In the genomic region with DNA sequence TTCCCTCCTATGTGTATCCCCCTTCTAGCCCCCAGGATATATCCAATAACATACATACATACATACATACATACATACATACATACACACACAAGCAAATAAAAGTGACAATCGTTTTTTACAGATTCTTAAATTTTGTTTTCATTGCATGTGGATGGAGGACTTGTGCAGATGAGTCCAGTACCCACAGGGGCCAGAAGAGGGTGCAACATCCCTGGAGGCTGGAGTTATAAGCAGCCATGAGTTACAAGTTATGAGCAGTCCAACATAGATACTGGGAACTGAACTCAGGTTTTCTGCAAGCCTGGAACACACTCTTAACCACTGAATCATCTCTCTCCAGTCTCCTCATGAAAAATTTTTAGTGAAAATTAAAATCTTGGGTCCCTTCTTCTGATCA, we compare ENCODE assay signal across 12 mouse cellular contexts. TPM values are rescaled to one million over a fixed set of nuclear protein-coding genes. Genes with fewer than 3 reads are reported as not detected.
DNase-seq lines count a peak whose midpoint lies in the region; ATAC-seq and TF ChIP-seq lines count a peak whose summit lies in the region.
"Had no signal": no experiment of that assay in that cellular context is flagged by ENCODE, and none has a peak within 500 bp of the region (broad histone marks: within the 10 kb centered on the region; RNA-seq: fewer than 3 reads in every experiment).

No protein-coding gene starts in this region.

- no peaks in the 10 kb centered on the region for H3K79me2 ChIP-seq in liver, adult 2 months (ENCODE audit: control insufficient read depth, insufficient read depth, low read length)

- no peaks in the 10 kb centered on the region for H3K4me1 ChIP-seq in heart, embryonic 12.5 days (replicated peaks)
- peaks cover 9% of the 10 kb centered on the region; the same call in 1 of the 2 replicates for H3K4me1 ChIP-seq in liver, adult 2 months (ENCODE audit: control insufficient read depth, insufficient read depth, low read length)
- H3K4me1 ChIP-seq in liver, embryonic 12.5 days = no peaks in the 10 kb centered on the region
- H3K4me1 ChIP-seq in liver, postnatal 0 days (ENCODE audit: insufficient read depth) = no peaks in the 10 kb centered on the region
- H3K4me1 ChIP-seq: forebrain, embryonic 10.5 days; hindbrain, embryonic 15.5 days; limb, embryonic 15.5 days had no signal

- H3K4me3 ChIP-seq in heart, embryonic 12.5 days = no peak overlapping the region
- H3K4me3 ChIP-seq in liver, adult 2 months (ENCODE audit: insufficient read depth, low read depth, low read length) = no peak overlapping the region
- no peak overlapping the region for H3K4me3 ChIP-seq in liver, embryonic 12.5 days
- no peak overlapping the region for H3K4me3 ChIP-seq in liver, postnatal 0 days (ENCODE audit: low read depth, low read length)
- H3K4me3 ChIP-seq: forebrain, embryonic 10.5 days; hindbrain, embryonic 15.5 days; limb, embryonic 15.5 days had no signal

- H3K27ac ChIP-seq in heart, embryonic 12.5 days (ENCODE audit: poor library complexity, severe bottlenecking) = no peak overlapping the region
- no peak overlapping the region for H3K27ac ChIP-seq in liver, adult 2 months (replicated peaks; ENCODE audit: insufficient read depth, low read depth, low read length)
- H3K27ac ChIP-seq in liver, embryonic 12.5 days = no peak overlapping the region
- no peak overlapping the region for H3K27ac ChIP-seq in liver, postnatal 0 days (ENCODE audit: low read depth)
- H3K27ac ChIP-seq: forebrain, embryonic 10.5 days; hindbrain, embryonic 15.5 days; limb, embryonic 15.5 days had no signal

- no peak overlapping the region for H3K9ac ChIP-seq in heart, embryonic 12.5 days
- no peak overlapping the region for H3K9ac ChIP-seq in liver, adult 2 months (ENCODE audit: low read depth, low read length)
- no peak overlapping the region for H3K9ac ChIP-seq in liver, embryonic 12.5 days
- H3K9ac ChIP-seq in liver, postnatal 0 days (replicated peaks) = no peak overlapping the region
- H3K9ac ChIP-seq: hindbrain, embryonic 15.5 days; limb, embryonic 15.5 days had no signal

- peak; percentile 54; the same call in 1 of the 2 replicates for TF ChIP-seq CTCF in liver, adult 2 months (IDR thresholded peaks at IDR 0.05; ENCODE audit: low read depth, low read length)
- TF ChIP-seq CTCF in liver, postnatal 0 days (IDR thresholded peaks at IDR 0.05; ENCODE audit: low read depth) = peak; percentile 59

- no peak overlapping the region for H3K4me2 ChIP-seq in heart, embryonic 12.5 days
- no peak overlapping the region for H3K4me2 ChIP-seq in liver, embryonic 12.5 days
- no peak overlapping the region for H3K4me2 ChIP-seq in liver, postnatal 0 days (ENCODE audit: low read depth, low read length)
- H3K4me2 ChIP-seq: hindbrain, embryonic 15.5 days; limb, embryonic 15.5 days had no signal

- H3K36me3 ChIP-seq in heart, embryonic 12.5 days = no peaks in the 10 kb centered on the region
- no peaks in the 10 kb centered on the region for H3K36me3 ChIP-seq in liver, adult 2 months (ENCODE audit: control insufficient read depth, insufficient read depth, low read length)
- H3K36me3 ChIP-seq in liver, embryonic 12.5 days = no peaks in the 10 kb centered on the region
- no peaks in the 10 kb centered on the region for H3K36me3 ChIP-seq in liver, postnatal 0 days (replicated peaks; ENCODE audit: insufficient read depth, low read length)
- H3K36me3 ChIP-seq: forebrain, embryonic 10.5 days; G1E; hindbrain, embryonic 15.5 days; limb, embryonic 15.5 days had no signal

- DNase-seq in heart, adult 11 months = peak; percentile 11
- DNase-seq in liver, adult 2 months (ENCODE audit: extremely low read depth, low read depth, low spot score) = peak; percentile 32
- peak; percentile 70 for DNase-seq in NIH3T3 (ENCODE audit: low read depth)
- peak; percentile 29 for DNase-seq in liver, postnatal 0 days
- no peak for DNase-seq in spleen, postnatal 4 days (ENCODE audit: low spot score in 2 of 2)
- no peak for DNase-seq in adrenal gland, adult 18-20 months (ENCODE audit: low spot score in 2 of 2)

- 50% methylated on average over 1 of the region's 1 CpGs for WGBS in heart, embryonic 12.5 days
- WGBS in liver, adult 2 months = 56% methylated on average over 1 of the region's 1 CpGs
- 28% methylated on average over 1 of the region's 1 CpGs for WGBS in liver, embryonic 12.5 days (ENCODE audit: insufficient replicate concordance)
- WGBS in liver, postnatal 0 days (ENCODE audit: insufficient replicate concordance) = 47% methylated on average over 1 of the region's 1 CpGs

- TF ChIP-seq POLR2A in liver, adult 2 months (IDR thresholded peaks at IDR 0.05; ENCODE audit: extremely low read depth, insufficient read depth, low read length) = no peak

- no peak for TF ChIP-seq EP300 in liver, postnatal 0 days (IDR thresholded peaks at IDR 0.05; ENCODE audit: low read depth)

- H3K27me3 ChIP-seq in heart, embryonic 12.5 days (replicated peaks) = peaks cover 4% of the 10 kb centered on the region; the same call in 1 of the 2 replicates
- H3K27me3 ChIP-seq in liver, adult 2 months (ENCODE audit: control insufficient read depth, insufficient read depth, low read length) = no peaks in the 10 kb centered on the region
- H3K27me3 ChIP-seq in liver, embryonic 12.5 days (replicated peaks) = no peaks in the 10 kb centered on the region; the same call in 1 of the 2 replicates
- no peaks in the 10 kb centered on the region for H3K27me3 ChIP-seq in liver, postnatal 0 days (ENCODE audit: insufficient read depth, low read length)
- H3K27me3 ChIP-seq: hindbrain, embryonic 15.5 days; limb, embryonic 15.5 days had no signal

- no peak for ATAC-seq in heart, embryonic 12.5 days (ENCODE audit: insufficient number of reproducible peaks, low FRiP score)
- ATAC-seq in liver, embryonic 12.5 days = no peak
- ATAC-seq in liver, postnatal 0 days = no peak

- H3K9me3 ChIP-seq in heart, embryonic 12.5 days (replicated peaks) = no peaks in the 10 kb centered on the region
- no peaks in the 10 kb centered on the region for H3K9me3 ChIP-seq in liver, embryonic 12.5 days (replicated peaks)
- no peaks in the 10 kb centered on the region for H3K9me3 ChIP-seq in liver, postnatal 0 days (ENCODE audit: low read length)
- H3K9me3 ChIP-seq: forebrain, embryonic 10.5 days; G1E; hindbrain, embryonic 15.5 days; limb, embryonic 15.5 days had no signal

RNA-seq across cellular contexts. Expression of a gene that starts 33.3 kb away (rescaled TPM):
- polyA plus RNA-seq in heart, embryonic 12.5 days (2016; fragmentation: Nextera tagmentation; extraction: Ambion mirVana) = 6.6 TPM in 2 replicates
- 46.1 and 50.6 TPM in 2 replicates for total RNA-seq in liver, adult 2 months (2014; rRNA removed)
- polyA plus RNA-seq in liver, adult 2 months (2012; rRNA removed) = 124 and 125 TPM in 2 replicates
- polyA plus RNA-seq in liver, embryonic 12.5 days (2016; fragmentation: Nextera tagmentation; extraction: Ambion mirVana) = 6.5 and 9.4 TPM in 2 replicates
- 8.8 and 11.8 TPM in 2 replicates for polyA plus RNA-seq in liver, postnatal 0 days (2015; fragmentation: Nextera tagmentation; extraction: Ambion mirVana)
- 10 to 100 TPM; 30.5 to 40.9 TPM for total RNA-seq in adrenal gland, adult 18-20 months (2021)

Comparison
In these comparisons a context has a peak if more than half of its experiments do, and no peak if none do; other contexts are left out.
1. DNase-seq: peak in heart, adult 11 months (single experiment), liver, adult 2 months (single experiment), NIH3T3 (single experiment) and liver, postnatal 0 days (single experiment); none in spleen, postnatal 4 days (0 of 2) and adrenal gland, adult 18-20 months (0 of 2).